Mouse (Mus musculus) CH12.LX (cell line): ENCODE data around the gene Fxyd7. TPM values are rescaled to one million over a fixed set of nuclear protein-coding genes. Genes with fewer than 3 reads are reported as not detected.

Experiments used
- DNase-seq: peaks from one replicate; pipeline ENCODE4 v3.0.0-alpha.2; 2013; ENCODE audit errors: extremely low read depth
- H3K27ac ChIP-seq: 2 replicates; pipeline ENCODE4 v1.5.1; 2012; ENCODE audit warnings: low read depth, mild to moderate bottlenecking, control low read depth, moderate library complexity; ENCODE audit not compliant: insufficient read depth
- H3K27me3 ChIP-seq: replicated peaks from 2 replicates; pipeline ENCODE3; 2012; ENCODE audit warnings: inconsistent platforms
- H3K36me3 ChIP-seq, 2 experiments: replicated peaks in 1 of 2; 2 replicates each; pipeline versions ENCODE3 to v1.6.1; 2012; ENCODE audit warnings: inconsistent platforms in 1 of 2, low read length in 1 of 2, mild to moderate bottlenecking in 1 of 2, mixed read lengths in 1 of 2, moderate library complexity in 1 of 2; ENCODE audit not compliant: control insufficient read depth in 1 of 2, insufficient read depth in 1 of 2
- H3K4me1 ChIP-seq, 2 experiments: 2 replicates each; pipeline ENCODE4 v1.6.1; 2012; ENCODE audit warnings: inconsistent platforms in 1 of 2, moderate library complexity in 1 of 2; ENCODE audit not compliant: insufficient read depth in 2 of 2, control insufficient read depth in 1 of 2
- H3K4me2 ChIP-seq: 2 replicates; pipeline ENCODE4 v1.6.1; 2012; ENCODE audit warnings: low read depth, mild to moderate bottlenecking, control low read depth; ENCODE audit not compliant: poor library complexity, insufficient read depth, severe bottlenecking
- H3K4me3 ChIP-seq, 3 experiments: fragments of 150-350 bp in 1 of 3; sonication (generic) in 1 of 3; replicated peaks in 1 of 3; 2 replicates each; pipeline versions ENCODE3 to v1.5.1; 2011 to 2012; ENCODE audit warnings: low read depth in 2 of 3, low read length in 2 of 3, mild to moderate bottlenecking in 2 of 3, moderate library complexity in 2 of 3, control low read depth in 1 of 3, improper control_type of control experiment in 1 of 3, inconsistent platforms in 1 of 3, mixed read lengths in 1 of 3; ENCODE audit not compliant: poor library complexity in 1 of 3
- H3K79me2 ChIP-seq: replicated peaks from 2 replicates; pipeline ENCODE4 v1.6.1; 2012; ENCODE audit warnings: mild to moderate bottlenecking, moderate library complexity; ENCODE audit not compliant: control insufficient read depth, poor library complexity, insufficient read depth, severe bottlenecking; ENCODE audit errors: extremely low read depth
- H3K9ac ChIP-seq: 2 replicates; pipeline ENCODE4 v1.6.1; 2012; ENCODE audit warnings: low read depth, mild to moderate bottlenecking, control low read depth, moderate library complexity; ENCODE audit not compliant: insufficient read depth
- H3K9me3 ChIP-seq: replicated peaks from 2 replicates; pipeline ENCODE3; 2012; ENCODE audit warnings: low read length, inconsistent platforms, mixed read lengths
- CHD1 ChIP-seq: IDR thresholded peaks from 2 replicates; pipeline ENCODE4 v1.6.1; 2012; ENCODE audit warnings: low read depth, low read length, improper control_type of control experiment, inconsistent platforms
- CHD2 ChIP-seq: IDR thresholded peaks from 2 replicates; pipeline ENCODE4 v1.6.1; 2011; ENCODE audit warnings: low read length, improper control_type of control experiment
- CTCF ChIP-seq, 2 experiments: IDR thresholded peaks in 1 of 2; conservative IDR thresholded peaks in 1 of 2; 2 replicates each; pipeline ENCODE4 v1.5.1; 2011 to 2012; ENCODE audit warnings: low read depth in 2 of 2, low read length in 2 of 2, improper control_type of control experiment in 1 of 2, inconsistent platforms in 1 of 2, mild to moderate bottlenecking in 1 of 2, moderate library complexity in 1 of 2
- ELF1 ChIP-seq: IDR thresholded peaks from 2 replicates; pipeline ENCODE4 v1.6.1; 2014; ENCODE audit warnings: low read depth, mild to moderate bottlenecking, inconsistent platforms, low read length, improper control_type of control experiment
- ETS1 ChIP-seq: conservative IDR thresholded peaks from 2 replicates; pipeline ENCODE4 v1.6.1; 2012; ENCODE audit warnings: low read depth, mild to moderate bottlenecking, inconsistent platforms, low read length, improper control_type of control experiment, moderate library complexity
- GABPA ChIP-seq: IDR thresholded peaks from 2 replicates; pipeline ENCODE4 v1.6.1; 2012; ENCODE audit warnings: low read depth, low read length, improper control_type of control experiment, inconsistent platforms; ENCODE audit not compliant: insufficient replicate concordance
- HCFC1 ChIP-seq: IDR thresholded peaks from 2 replicates; pipeline ENCODE4 v1.6.1; 2012; ENCODE audit warnings: low read depth, mild to moderate bottlenecking, inconsistent platforms, low read length, improper control_type of control experiment
- IRF4 ChIP-seq: IDR thresholded peaks from 2 replicates; pipeline ENCODE4 v1.6.1; 2014; ENCODE audit warnings: low read depth, mild to moderate bottlenecking, inconsistent platforms, low read length, improper control_type of control experiment
- JUND ChIP-seq: conservative IDR thresholded peaks from 2 replicates; pipeline ENCODE4 v1.6.1; 2011; ENCODE audit warnings: low read depth, low read length, improper control_type of control experiment
- MAFK ChIP-seq: IDR thresholded peaks from 2 replicates; pipeline ENCODE4 v1.6.1; 2011; ENCODE audit warnings: low read length, improper control_type of control experiment; ENCODE audit not compliant: insufficient replicate concordance
- MEF2A ChIP-seq: IDR thresholded peaks from 2 replicates; pipeline ENCODE4 v1.6.1; 2014; ENCODE audit warnings: low read depth, mild to moderate bottlenecking, inconsistent platforms, low read length, improper control_type of control experiment, borderline replicate concordance
- NELFE ChIP-seq: IDR thresholded peaks from 2 replicates; pipeline ENCODE4 v1.6.1; 2011; ENCODE audit warnings: low read depth, low read length, improper control_type of control experiment
- POLR2A ChIP-seq: IDR thresholded peaks from 2 replicates; pipeline ENCODE4 v1.6.1; 2011; ENCODE audit warnings: low read depth, mild to moderate bottlenecking, improper control_type of control experiment, low read length
- SIN3A ChIP-seq: IDR thresholded peaks from 2 replicates; pipeline ENCODE4 v1.6.1; 2012; ENCODE audit warnings: low read length, improper control_type of control experiment, inconsistent platforms
- UBTF ChIP-seq: IDR thresholded peaks from 2 replicates; pipeline ENCODE4 v1.6.1; 2012; ENCODE audit warnings: low read depth, mild to moderate bottlenecking, inconsistent platforms, low read length, improper control_type of control experiment, moderate library complexity
- USF1 ChIP-seq: IDR thresholded peaks from 2 replicates; pipeline ENCODE4 v1.6.1; 2014; ENCODE audit warnings: low read depth, mild to moderate bottlenecking, inconsistent platforms, low read length, improper control_type of control experiment
- USF2 ChIP-seq: conservative IDR thresholded peaks from 2 replicates; pipeline ENCODE4 v1.6.1; 2011; ENCODE audit warnings: low read depth, low read length, improper control_type of control experiment
- ZMIZ1 ChIP-seq: IDR thresholded peaks from 2 replicates; pipeline ENCODE4 v1.6.1; 2012; ENCODE audit warnings: low read depth, mild to moderate bottlenecking, inconsistent platforms, low read length, improper control_type of control experiment
- ZNF384 ChIP-seq: IDR thresholded peaks from 2 replicates; pipeline ENCODE4 v1.6.1; 2012; ENCODE audit warnings: low read depth, low read length, improper control_type of control experiment, inconsistent platforms
- dilution Hi-C: fragments of 300-500 bp; cut with MboI; formaldehyde crosslinking; loops from 2 replicates; pipeline ENCODE4 v1.14.3; 2020; ENCODE audit warnings: low sequenced_read_pairs; ENCODE audit not compliant: extremely low pct_unique_long_range_greater_than_20kb, extremely low pct_ligation_motif_present
- in situ Hi-C: fragments of 300-500 bp; cut with MboI; formaldehyde crosslinking; loops from 3 replicates; pipeline ENCODE4 v1.14.3; 2019; ENCODE audit warnings: low sequenced_read_pairs, low pct_ligation_motif_present, low pct_unique_long_range_greater_than_20kb, mixed read lengths
- polyA plus RNA-seq: library from polyadenylated mRNA; unstranded; fragments of >175 nt; gene quantifications from 2 replicates; pipeline ENCODE4 v1.2.1, GENCODE M21; 2012; ENCODE audit warnings: low read depth; ENCODE audit not compliant: insufficient read length
- total RNA-seq, 2 experiments: library from RNA; depleted of rRNA; stranded (reverse); fragments of 300-350 nt in 1 of 2; fragments of >200 nt in 1 of 2; gene quantifications; 2 replicates each; pipeline ENCODE4 v1.2.3; 2012 to 2014

The Fxyd7 gene
- total and polyA plus RNA-seq, 3 experiments, result not detected

- H3K9me3 ChIP-seq, result no peaks in the 10 kb centered on the region
- dilution Hi-C loops, result no loop called here
Measured at GRCm38 (mm10) chr7:31030717-31031116, 20.6 kb downstream of the Fxyd7 start.

GRCm38 (mm10) chr7:31028609-31029008 lies 22.7 kb downstream of the Fxyd7 start:
- Histone ChIP-seq H3K4me3 (no peak overlapping the region), H3K4me2 (no peak overlapping the region), H3K79me2 (no peaks in the 10 kb centered on the region), H3K36me3 (peaks cover 0 to 15% of the 10 kb centered on the region in 2 experiments), H3K9me3 (no peaks in the 10 kb centered on the region), H3K9ac (no peak overlapping the region), H3K4me1 (peaks cover 4 to 10% of the 10 kb centered on the region in 2 experiments), H3K27ac (no peak overlapping the region), H3K27me3 (no peaks in the 10 kb centered on the region)
- DNase-seq, result peak; percentile 29
- no peak for TF ChIP-seq ETS1
- TF ChIP-seq USF2, result no peak
- no peak for TF ChIP-seq POLR2A
- TF ChIP-seq NELFE, result no peak
- TF ChIP-seq ZMIZ1, result no peak
- no peak for TF ChIP-seq USF1
- no peak for TF ChIP-seq GABPA
- TF ChIP-seq MEF2A, result no peak
- TF ChIP-seq SIN3A, result no peak
- no peak for TF ChIP-seq JUND
- no peak for TF ChIP-seq UBTF
- no peak for TF ChIP-seq CHD1
- TF ChIP-seq IRF4, result no peak
- dilution Hi-C loops, result no loop called here
- in situ Hi-C loops, result no loop called here

More at GRCm38 (mm10) chr7:31030717-31031116, 20.6 kb downstream of the Fxyd7 start:
- TF ChIP-seq ELF1 (no peak), USF2 (no peak), ZNF384 (peak; percentile 49), CHD1 (no peak), MAFK (no peak), CHD2 (no peak), CTCF (conservative IDR thresholded peaks at IDR 0.05 in 1 of 2, IDR thresholded peaks at IDR 0.05 in 1 of 2; ENCODE audit: low read depth in 2 of 2, low read length in 2 of 2) (peak in 1 of 2 experiments; percentile 17; a peak in 1 of 4 replicates), HCFC1 (no peak), USF1 (no peak)
- TF ChIP-seq, all 38 proteins: peak for 2
- Histone ChIP-seq H3K4me1 (peaks cover 16 to 31% of the 10 kb centered on the region in 2 experiments), H3K27me3 (no peaks in the 10 kb centered on the region), H3K4me2 (no peak overlapping the region), H3K9ac (no peak overlapping the region), H3K27ac (no peak overlapping the region), H3K36me3 (peaks cover 0 to 31% of the 10 kb centered on the region in 2 experiments), H3K79me2 (no peaks in the 10 kb centered on the region), H3K4me3 (no peak overlapping the region)
- in situ Hi-C loops, result no loop called here
- peak; percentile 22 for DNase-seq
